Mouse (Mus musculus): ENCODE measurements around the gene H2afj. TPM values are rescaled to one million over a fixed set of nuclear protein-coding genes. Genes with fewer than 3 reads are reported as not detected.
A peak's percentile ranks its signal among the peaks of the same experiment; 100 is the strongest.

H2afj gene
- polyA plus RNA-seq, 1 experiment from 2014 or later, result 90.0 TPM

DNA sequence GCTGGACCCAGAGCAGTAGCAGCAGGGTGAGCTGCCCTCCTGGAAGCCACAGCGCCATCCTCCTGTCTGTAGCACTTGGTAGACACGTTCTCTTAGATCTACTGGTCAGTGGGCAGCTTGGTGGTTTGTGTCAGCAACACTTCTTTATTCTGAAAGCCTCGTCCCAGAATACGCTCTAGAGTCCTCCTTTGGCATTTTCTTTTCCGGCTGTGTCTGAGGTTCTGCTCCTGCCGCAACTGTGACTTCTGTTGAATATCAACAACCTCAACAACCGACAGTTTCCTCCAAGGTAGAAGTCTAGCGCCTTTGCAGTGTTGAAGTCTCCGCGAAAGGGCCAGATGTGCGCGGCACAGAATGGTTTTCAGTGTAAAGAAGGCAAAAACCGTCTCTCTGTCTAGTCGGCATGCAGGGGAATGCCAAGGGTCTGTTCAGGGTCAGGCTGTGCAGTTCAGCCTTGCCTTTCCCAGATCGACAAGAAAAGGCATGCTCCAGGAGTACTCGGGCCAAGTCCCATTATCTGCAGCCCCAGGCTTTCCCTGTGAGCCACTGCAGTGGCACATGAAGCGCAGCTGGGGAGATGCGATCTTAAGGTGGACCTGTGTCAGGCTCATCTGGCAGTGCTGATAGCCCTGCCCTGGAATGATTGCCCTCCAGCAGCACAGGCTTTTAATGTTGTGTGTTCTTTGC lies 49.3 kb downstream of the H2afj start, which contains the start of gene Art4:
TSS of gene Art4 (minus strand) at position 548 of the 687 bp plus-strand sequence.
- Histone ChIP-seq H3K36me3 (ENCODE audit: control insufficient read depth, insufficient read depth) (no peaks in the 10 kb centered on the region), H3K9ac (ENCODE audit: low read length) (peak within 1 kb of the TSS; percentile 76), H3K9me3 (replicated peaks; ENCODE audit: control insufficient read depth, low read length) (no peaks in the 10 kb centered on the region), H3K27me3 (ENCODE audit: control insufficient read depth, insufficient read depth, low read length) (no peaks in the 10 kb centered on the region), H3K4me1 (ENCODE audit: control insufficient read depth, insufficient read depth, low read length) (peaks cover 47% of the 10 kb centered on the region), H3K27ac (ENCODE audit: low read length) (peak within 1 kb of the TSS; percentile 95), H3K4me2 (ENCODE audit: low read depth, low read length) (peak within 1 kb of the TSS; percentile 67), H3K4me3 (ENCODE audit: low read length) (peak within 1 kb of the TSS; percentile 46)
- 12% methylated on average over 18 of the region's 18 CpGs for WGBS
- peak; percentile 57 for ATAC-seq (replicated peaks; ENCODE audit: extremely low read depth, insufficient read depth, low FRiP score)

DNA sequence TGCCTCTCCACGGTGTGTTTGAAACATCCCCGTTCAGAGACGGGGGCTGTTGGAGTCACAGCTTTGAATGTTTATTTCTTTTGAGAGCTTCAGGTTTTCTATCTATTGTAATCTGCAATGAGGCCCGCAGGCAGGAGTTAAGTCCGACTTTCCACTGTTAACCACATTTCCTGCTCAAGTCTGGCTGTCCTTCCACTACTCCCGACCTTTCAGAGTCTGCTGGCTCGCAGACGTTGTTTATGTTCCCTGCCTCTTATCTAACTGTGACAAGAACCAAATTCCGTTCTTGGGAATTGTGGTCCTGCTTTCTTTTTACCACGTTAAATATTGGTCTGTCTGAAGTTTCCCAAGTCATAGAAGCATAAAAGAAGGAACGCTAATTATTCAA lies 49.8 kb downstream of the H2afj start:
- Histone ChIP-seq H3K9me3 (replicated peaks; ENCODE audit: control insufficient read depth, low read length) (no peaks in the 10 kb centered on the region), H3K27me3 (ENCODE audit: control insufficient read depth, insufficient read depth, low read length) (no peaks in the 10 kb centered on the region), H3K4me2 (ENCODE audit: low read depth, low read length) (peak overlapping the region; percentile 67), H3K4me1 (ENCODE audit: control insufficient read depth, insufficient read depth, low read length) (peaks cover 47% of the 10 kb centered on the region), H3K4me3 (ENCODE audit: low read length) (peak overlapping the region; percentile 46), H3K36me3 (ENCODE audit: control insufficient read depth, insufficient read depth) (no peaks in the 10 kb centered on the region), H3K27ac (ENCODE audit: low read length) (peak overlapping the region; percentile 95), H3K9ac (ENCODE audit: low read length) (peak overlapping the region; percentile 76)
- peak; percentile 54 for ATAC-seq (replicated peaks; ENCODE audit: extremely low read depth, insufficient read depth, low FRiP score)
- WGBS, result 4% methylated on average over 11 of the region's 11 CpGs

DNA sequence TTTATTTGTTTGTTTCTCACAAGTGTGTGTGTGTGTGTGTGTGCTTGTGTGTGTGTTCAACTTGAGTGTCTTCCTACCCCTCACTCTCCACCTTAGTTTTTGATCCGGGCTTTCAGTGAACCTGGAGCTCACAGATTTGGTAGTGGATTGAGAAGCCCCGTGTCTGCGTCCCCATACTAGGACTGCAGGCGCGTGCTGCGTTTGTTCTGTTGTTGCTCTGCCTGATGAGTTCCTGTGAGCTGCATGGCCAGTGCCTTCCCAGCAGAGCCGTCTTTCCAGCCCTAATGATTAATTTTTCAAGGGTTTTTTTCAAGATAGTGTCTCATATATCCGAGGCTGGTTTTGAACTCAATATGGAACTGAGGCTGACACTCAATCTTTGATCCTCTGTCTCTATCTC lies 50.4 kb downstream of the H2afj start:
- Histone ChIP-seq H3K4me2 (ENCODE audit: low read depth, low read length) (peak overlapping the region; percentile 67; the same call in 1 of the 2 replicates), H3K27me3 (ENCODE audit: control insufficient read depth, insufficient read depth, low read length) (no peaks in the 10 kb centered on the region), H3K36me3 (ENCODE audit: control insufficient read depth, insufficient read depth) (no peaks in the 10 kb centered on the region), H3K27ac (ENCODE audit: low read length) (peak overlapping the region; percentile 95), H3K9ac (ENCODE audit: low read length) (no peak overlapping the region), H3K4me3 (ENCODE audit: low read length) (no peak overlapping the region), H3K4me1 (ENCODE audit: control insufficient read depth, insufficient read depth, low read length) (peaks cover 47% of the 10 kb centered on the region), H3K9me3 (replicated peaks; ENCODE audit: control insufficient read depth, low read length) (no peaks in the 10 kb centered on the region)
- WGBS, result 42% methylated on average over 8 of the region's 8 CpGs
- no peak for ATAC-seq (replicated peaks; ENCODE audit: extremely low read depth, insufficient read depth, low FRiP score)

Small RNA genes lying within 50 kb of the gene (microRNA-seq; reads per million reads assigned to microRNA genes)
- not detected for gene Gm44364

Other genes with a start within 250 kb of the H2afj start
- 6.3 and 7.1 TPM in 2 replicates for gene Plbd1, start 146.3 kb upstream of the H2afj start, polyA plus RNA-seq (2015; fragmentation: Nextera tagmentation; extraction: Ambion mirVana)
- 0.05 and 0.11 TPM in 2 replicates for gene Gucy2c, start 26.5 kb upstream of the H2afj start, polyA plus RNA-seq (2015; fragmentation: Nextera tagmentation; extraction: Ambion mirVana)
- gene Hist4h4, start 3.8 kb upstream of the H2afj start, polyA plus RNA-seq (2015; fragmentation: Nextera tagmentation; extraction: Ambion mirVana), result 0.16 and 0.20 TPM in 2 replicates
- 0.99 and 2.5 TPM in 2 replicates for gene BC049715, start 19.4 kb downstream of the H2afj start, polyA plus RNA-seq (2015; fragmentation: Nextera tagmentation; extraction: Ambion mirVana)
- gene Wbp11, start 20.0 kb downstream of the H2afj start, polyA plus RNA-seq (2015; fragmentation: Nextera tagmentation; extraction: Ambion mirVana), result 64.5 and 77.7 TPM in 2 replicates
- gene Smco3, start 27.2 kb downstream of the H2afj start, polyA plus RNA-seq (2015; fragmentation: Nextera tagmentation; extraction: Ambion mirVana), result not detected in 2 replicates
- 11.6 and 13.6 TPM in 2 replicates for gene Art4, start 49.5 kb downstream of the H2afj start, polyA plus RNA-seq (2015; fragmentation: Nextera tagmentation; extraction: Ambion mirVana)
- gene Mgp, start 67.6 kb downstream of the H2afj start, polyA plus RNA-seq (2015; fragmentation: Nextera tagmentation; extraction: Ambion mirVana), result 570 and 632 TPM in 2 replicates
- 0.70 and 0.96 TPM in 2 replicates for gene Erp27, start 113.9 kb downstream of the H2afj start, polyA plus RNA-seq (2015; fragmentation: Nextera tagmentation; extraction: Ambion mirVana)
- 0.38 and 0.62 TPM in 2 replicates for gene Pde6h, start 115.6 kb downstream of the H2afj start, polyA plus RNA-seq (2015; fragmentation: Nextera tagmentation; extraction: Ambion mirVana)
- gene Arhgdib, start 133.7 kb downstream of the H2afj start, polyA plus RNA-seq (2015; fragmentation: Nextera tagmentation; extraction: Ambion mirVana), result 103 and 152 TPM in 2 replicates